ENCODE assay signal across 23 mouse cellular contexts in the genomic region with DNA sequence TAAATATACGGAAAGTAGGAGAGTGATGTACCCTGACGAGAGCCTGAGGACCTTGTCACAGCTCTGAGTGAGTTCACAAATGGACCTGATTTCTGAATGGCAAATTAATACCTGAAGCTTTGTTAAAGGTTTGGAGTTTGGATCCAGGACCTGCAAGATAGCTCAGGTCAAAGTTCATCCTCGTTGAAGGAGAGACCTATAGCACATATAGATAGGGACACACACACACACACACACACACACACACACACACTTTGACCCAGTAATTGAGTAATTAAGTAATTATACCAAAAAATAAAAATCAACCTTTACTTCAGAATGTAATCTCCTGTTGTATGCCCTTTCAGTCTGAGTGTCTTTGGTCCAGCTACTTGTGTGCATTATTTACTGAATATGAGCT.
DNase-seq lines count a peak whose midpoint lies in the region; ATAC-seq and TF ChIP-seq lines count a peak whose summit lies in the region.
"Had no signal": no experiment of that assay in that cellular context is flagged by ENCODE, and none has a peak within 500 bp of the region (broad histone marks: within the 10 kb centered on the region; RNA-seq: fewer than 3 reads in every experiment).

No protein-coding gene starts in this region.

- H3K27me3 ChIP-seq in intestine, embryonic 15.5 days (replicated peaks), result no peaks in the 10 kb centered on the region
- H3K27me3 ChIP-seq in intestine, embryonic 16.5 days (replicated peaks; ENCODE audit: control insufficient read depth, insufficient read depth, low read length), result no peaks in the 10 kb centered on the region
- H3K27me3 ChIP-seq in small intestine, adult 2 months (ENCODE audit: control insufficient read depth, insufficient read depth, low read length), result no peaks in the 10 kb centered on the region
- H3K27me3 ChIP-seq: embryonic facial prominence, embryonic 13.5 days; embryonic facial prominence, embryonic 15.5 days; forebrain, embryonic 12.5 days; Patski had no signal

- no peak for TF ChIP-seq CTCF in small intestine, adult 2 months (IDR thresholded peaks at IDR 0.05; ENCODE audit: extremely low read depth, insufficient read length, insufficient replicate concordance, low read depth, low read length)

- no peak for DNase-seq in layer of hippocampus, postnatal 14 days (ENCODE audit: low spot score in 2 of 2)
- no peak for DNase-seq in retina, postnatal 1 day
- DNase-seq: adrenal gland, adult 2 months; adrenal gland, postnatal 10 days; adrenal gland, postnatal 25 days; cerebellum, adult 11 months; cerebellum, adult 18-20 months; cerebellum, adult 8-10 months; cerebellum, adult 9-11 months; cerebellum, postnatal 14 days; cerebellum, postnatal 36 days; embryo, embryonic 11 days had no signal

- H3K9ac ChIP-seq in intestine, embryonic 15.5 days, result no peak overlapping the region
- H3K9ac ChIP-seq in intestine, embryonic 16.5 days (ENCODE audit: low read depth, low read length), result no peak overlapping the region
- H3K9ac ChIP-seq: embryonic facial prominence, embryonic 13.5 days; embryonic facial prominence, embryonic 15.5 days; forebrain, embryonic 12.5 days had no signal

- H3K4me1 ChIP-seq in intestine, embryonic 15.5 days (replicated peaks), result no peaks in the 10 kb centered on the region
- H3K4me1 ChIP-seq in intestine, embryonic 16.5 days (ENCODE audit: control insufficient read depth, insufficient read depth, low read length), result no peaks in the 10 kb centered on the region
- peaks cover 4% of the 10 kb centered on the region; the same call in 1 of the 2 replicates for H3K4me1 ChIP-seq in small intestine, adult 2 months (ENCODE audit: control insufficient read depth, insufficient read depth, insufficient read length, low read length)
- H3K4me1 ChIP-seq: embryonic facial prominence, embryonic 13.5 days; embryonic facial prominence, embryonic 15.5 days; forebrain, embryonic 10.5 days; forebrain, embryonic 12.5 days had no signal

- H3K4me3 ChIP-seq in intestine, embryonic 15.5 days (replicated peaks), result no peak overlapping the region
- H3K4me3 ChIP-seq in intestine, embryonic 16.5 days (ENCODE audit: low read length), result no peak overlapping the region
- H3K4me3 ChIP-seq in small intestine, adult 2 months (ENCODE audit: low read depth, low read length), result no peak overlapping the region
- H3K4me3 ChIP-seq: embryonic facial prominence, embryonic 13.5 days; embryonic facial prominence, embryonic 15.5 days; erythroblast, embryonic 14.5 days; forebrain, embryonic 10.5 days; forebrain, embryonic 12.5 days had no signal

- H3K9me3 ChIP-seq in intestine, embryonic 15.5 days, result no peaks in the 10 kb centered on the region
- no peaks in the 10 kb centered on the region for H3K9me3 ChIP-seq in intestine, embryonic 16.5 days (ENCODE audit: control insufficient read depth, low read length)
- H3K9me3 ChIP-seq: embryonic facial prominence, embryonic 13.5 days; embryonic facial prominence, embryonic 15.5 days; forebrain, embryonic 10.5 days; forebrain, embryonic 12.5 days had no signal

- no peak for TF ChIP-seq POLR2A in small intestine, adult 2 months (IDR thresholded peaks at IDR 0.05; ENCODE audit: low read depth, low read length)

- H3K27ac ChIP-seq in intestine, embryonic 15.5 days, result no peak overlapping the region
- peak overlapping the region; percentile 59 for H3K27ac ChIP-seq in intestine, embryonic 16.5 days (ENCODE audit: low read length)
- H3K27ac ChIP-seq in small intestine, adult 2 months (ENCODE audit: insufficient read depth, low read depth, low read length), result peak overlapping the region; percentile 94
- H3K27ac ChIP-seq: embryonic facial prominence, embryonic 13.5 days; embryonic facial prominence, embryonic 15.5 days; forebrain, embryonic 10.5 days; forebrain, embryonic 12.5 days had no signal

- no peaks in the 10 kb centered on the region for H3K36me3 ChIP-seq in intestine, embryonic 15.5 days
- no peaks in the 10 kb centered on the region for H3K36me3 ChIP-seq in intestine, embryonic 16.5 days (ENCODE audit: control insufficient read depth, insufficient read depth, low read length)
- H3K36me3 ChIP-seq in small intestine, adult 2 months (ENCODE audit: control insufficient read depth, insufficient read depth, low read length), result peaks cover 13% of the 10 kb centered on the region

- H3K4me2 ChIP-seq in intestine, embryonic 15.5 days (replicated peaks), result no peak overlapping the region
- H3K4me2 ChIP-seq in intestine, embryonic 16.5 days (ENCODE audit: low read depth, low read length), result no peak overlapping the region
- H3K4me2 ChIP-seq: embryonic facial prominence, embryonic 13.5 days; embryonic facial prominence, embryonic 15.5 days; forebrain, embryonic 12.5 days had no signal

- ATAC-seq in intestine, embryonic 15.5 days, result peak; percentile 49; the same call in 1 of the 2 replicates
- ATAC-seq in intestine, embryonic 16.5 days, result peak; percentile 55
- ATAC-seq: forebrain, embryonic 14.5 days; forebrain, embryonic 16.5 days; Patski had no signal

- WGBS in intestine, embryonic 15.5 days, result 80% methylated on average over 3 of the region's 3 CpGs
- 78% methylated on average over 3 of the region's 3 CpGs for WGBS in intestine, embryonic 16.5 days
- WGBS in small intestine, adult 2 months, result 40% methylated on average over 3 of the region's 3 CpGs
